Mouse (Mus musculus) limb, embryonic 11.5 days (tissue): ENCODE data around the gene Cpe. TPM values are rescaled to one million over a fixed set of nuclear protein-coding genes. Genes with fewer than 3 reads are reported as not detected.

Source experiments
- ATAC-seq: fragments of 200-750 bp; cut with Nextera tagmentation; 2 replicates; pipeline ENCODE4 v1.8.0; 2017; ENCODE audit warnings: low read depth; ENCODE audit not compliant: insufficient number of reproducible peaks, low FRiP score, low TSS enrichment
- DNase-seq: peaks from one replicate; pipeline ENCODE4 v3.0.0-alpha.2; 2015; ENCODE audit warnings: low spot score
- H3K27ac ChIP-seq: fragments of 300-500 bp; sonication (generic); replicated peaks from 2 replicates; pipeline ENCODE4 v1.5.1; 2014; ENCODE audit warnings: low read depth, mild to moderate bottlenecking, low read length
- H3K27me3 ChIP-seq: fragments of 300-500 bp; sonication (generic); 2 replicates; pipeline ENCODE4 v1.6.1; 2014; ENCODE audit warnings: mild to moderate bottlenecking, low read length, mixed read lengths; ENCODE audit not compliant: control insufficient read depth, insufficient read depth
- H3K36me3 ChIP-seq: fragments of 300-500 bp; sonication (generic); 2 replicates; pipeline ENCODE4 v1.6.1; 2014; ENCODE audit warnings: mild to moderate bottlenecking, low read length, moderate library complexity, mixed read lengths; ENCODE audit not compliant: control insufficient read depth, insufficient read depth
- H3K4me1 ChIP-seq: fragments of 300-500 bp; sonication (generic); 2 replicates; pipeline ENCODE4 v1.6.1; 2014; ENCODE audit warnings: low read length, mixed read lengths; ENCODE audit not compliant: control insufficient read depth, insufficient read depth
- H3K4me2 ChIP-seq: fragments of 300-500 bp; sonication (generic); 2 replicates; pipeline ENCODE4 v1.6.1; 2014; ENCODE audit warnings: low read depth, mild to moderate bottlenecking, moderate library complexity; ENCODE audit not compliant: severe bottlenecking
- H3K4me3 ChIP-seq: fragments of 300-500 bp; sonication (generic); 2 replicates; pipeline ENCODE4 v1.5.1; 2014; ENCODE audit warnings: low read depth, low read length
- H3K9ac ChIP-seq: fragments of 300-500 bp; sonication (generic); 2 replicates; pipeline ENCODE4 v1.6.1; 2014; ENCODE audit warnings: mild to moderate bottlenecking, low read length
- H3K9me3 ChIP-seq: fragments of 300-500 bp; sonication (generic); 2 replicates; pipeline ENCODE4 v1.6.1; 2016; ENCODE audit warnings: low read length; ENCODE audit not compliant: control insufficient read depth
- WGBS: fragments of 180-500 bp; shearing (Covaris S2); extraction: QIAGEN DNeasy Blood & Tissue Kit; methylation state at CpG from one replicate; pipeline ENCODE4 v1.1.7; 2014; 5-methylcytosine and 5-hydroxymethylcytosine counted together
- polyA plus RNA-seq: library from polyadenylated mRNA; unstranded; fragments of >200 nt; fragmentation: Nextera tagmentation; extraction: Ambion mirVana; gene quantifications from 2 replicates; pipeline ENCODE4 v1.2.1, GENCODE M21; 2014

Cpe gene
- polyA plus RNA-seq, 1 experiment from 2014 or later: 124 TPM

DNA sequence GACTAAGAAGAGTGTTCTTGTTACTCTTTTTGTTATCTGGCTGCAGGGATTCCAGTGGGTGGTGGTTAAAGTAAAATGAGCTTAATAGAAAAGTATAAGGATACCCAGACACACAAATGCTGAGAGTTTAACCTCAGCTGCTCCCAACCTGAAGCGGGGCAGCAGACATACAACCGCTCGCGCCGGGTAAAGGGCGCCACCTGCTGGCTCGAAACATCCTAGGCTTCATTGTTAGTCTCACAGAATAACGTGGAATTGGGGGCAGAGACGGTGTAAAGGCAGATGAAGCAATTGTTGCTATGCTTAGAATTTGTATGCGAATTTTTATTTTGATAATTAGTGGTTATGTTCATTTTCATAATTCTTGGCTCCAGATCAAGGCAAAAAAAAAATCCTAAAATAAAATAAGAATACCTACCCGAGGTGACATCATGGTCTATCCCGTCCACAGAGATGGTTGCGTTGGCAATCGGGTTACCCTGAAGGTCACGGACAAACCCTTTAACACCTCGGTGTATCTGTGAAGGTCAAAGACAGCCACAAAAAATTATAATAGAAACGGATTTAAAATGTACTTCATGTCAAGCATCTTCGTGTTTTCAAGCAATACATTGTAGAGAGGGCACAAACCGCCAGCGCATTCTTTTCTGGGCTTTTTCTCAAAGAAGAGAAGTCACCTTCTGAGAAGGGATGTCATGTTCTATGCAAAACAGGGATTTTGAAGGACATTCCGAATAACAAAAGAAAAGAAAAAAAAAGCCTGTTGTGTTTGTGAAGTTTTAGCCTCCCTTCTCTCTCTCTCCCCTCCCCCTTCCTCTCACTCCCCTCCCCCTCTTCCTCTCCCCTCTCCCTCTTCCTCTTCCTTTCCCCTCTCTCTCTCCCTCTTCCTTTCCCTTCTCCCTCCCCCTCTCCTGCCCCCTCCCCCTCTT, 95.5 kb downstream of the Cpe start:
- no peaks in the 10 kb centered on the region for H3K36me3 ChIP-seq
- no peaks in the 10 kb centered on the region for H3K27me3 ChIP-seq
- DNase-seq (peak; percentile 86), ATAC-seq (0 out of 2 replicates have a peak, but pooled peaks have one; percentile 55)
- no peak overlapping the region for H3K27ac ChIP-seq
- H3K4me2 ChIP-seq: no peak overlapping the region
- no peak overlapping the region for H3K9ac ChIP-seq
- no peak overlapping the region for H3K4me3 ChIP-seq
- H3K4me1 ChIP-seq: no peaks in the 10 kb centered on the region; the same call in 1 of the 2 replicates
- 35% methylated on average over 21 of the region's 21 CpGs for WGBS
- no peaks in the 10 kb centered on the region for H3K9me3 ChIP-seq

DNA sequence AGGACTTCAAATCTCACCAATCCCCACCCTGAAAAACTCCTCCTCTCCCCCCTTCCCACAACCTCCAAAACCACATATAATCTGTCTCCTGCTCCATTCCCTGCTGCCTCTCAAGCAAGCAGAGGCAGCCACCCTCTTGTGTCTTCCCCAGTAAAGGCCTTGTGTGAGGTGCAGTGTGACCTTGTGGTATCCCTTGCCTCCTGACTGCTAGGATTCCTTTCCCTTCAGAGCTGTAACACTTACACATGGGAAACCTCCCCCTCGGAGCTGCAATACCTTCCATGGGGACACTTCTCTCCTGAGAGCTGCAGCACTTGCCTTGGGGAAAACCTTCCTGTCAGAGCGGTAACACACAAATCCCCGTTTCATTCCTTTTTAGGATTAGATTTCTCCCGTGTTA, 96.5 kb downstream of the Cpe start:
- no peaks in the 10 kb centered on the region for H3K36me3 ChIP-seq
- no peaks in the 10 kb centered on the region for H3K9me3 ChIP-seq
- ATAC-seq (no peak), DNase-seq (no peak)
- no peaks in the 10 kb centered on the region for H3K27me3 ChIP-seq
- 71% methylated on average over 4 of the region's 4 CpGs for WGBS
- H3K9ac ChIP-seq: no peak overlapping the region
- no peaks in the 10 kb centered on the region; the same call in 1 of the 2 replicates for H3K4me1 ChIP-seq
- H3K27ac ChIP-seq: no peak overlapping the region
- no peak overlapping the region for H3K4me2 ChIP-seq
- no peak overlapping the region for H3K4me3 ChIP-seq

DNA sequence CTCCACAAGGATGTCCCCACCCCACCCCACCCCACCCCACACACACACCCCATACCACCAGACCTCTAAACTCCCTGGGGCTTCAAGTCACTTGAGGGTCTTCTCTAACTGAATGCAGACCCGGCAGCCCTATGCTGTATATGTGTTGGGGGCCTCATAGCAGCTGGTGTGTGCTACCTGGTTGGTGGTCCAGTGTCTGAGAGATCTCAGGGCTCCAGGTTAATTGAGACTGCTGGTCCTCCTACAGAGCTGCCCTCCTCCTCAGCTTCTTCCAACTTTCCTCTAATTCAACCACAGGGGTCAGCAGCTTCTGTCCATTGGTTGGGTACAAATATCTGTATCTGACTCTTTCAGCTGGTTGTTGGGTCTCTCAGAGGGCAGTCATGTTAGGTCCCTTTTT, 102.4 kb downstream of the Cpe start:
- no peak overlapping the region for H3K27ac ChIP-seq
- H3K9ac ChIP-seq: no peak overlapping the region
- H3K4me2 ChIP-seq: no peak overlapping the region
- ATAC-seq (no peak), DNase-seq (no peak)
- H3K27me3 ChIP-seq: no peaks in the 10 kb centered on the region
- WGBS: 78% methylated on average over 1 of the region's 1 CpGs
- no peaks in the 10 kb centered on the region for H3K4me1 ChIP-seq
- no peaks in the 10 kb centered on the region for H3K36me3 ChIP-seq
- no peak overlapping the region for H3K4me3 ChIP-seq
- no peaks in the 10 kb centered on the region for H3K9me3 ChIP-seq

DNA sequence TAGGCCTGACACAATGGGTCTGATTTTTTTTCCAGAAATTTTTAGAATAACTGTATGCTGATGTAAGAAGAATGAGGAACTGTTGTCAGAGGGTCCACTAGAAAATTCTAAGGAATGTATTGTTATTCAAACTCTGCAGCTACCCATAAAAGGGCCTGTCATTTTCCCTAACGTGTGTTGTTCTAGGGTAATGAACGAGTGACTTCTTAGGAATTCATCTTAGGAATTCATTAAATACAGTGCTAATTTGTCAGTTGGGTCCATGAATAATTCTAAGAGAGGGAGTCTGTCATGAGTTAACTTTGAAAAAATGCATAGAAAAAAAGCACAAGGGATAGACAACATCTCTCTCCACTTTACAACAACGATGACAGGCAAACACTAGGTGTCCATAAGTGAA, 110.0 kb downstream of the Cpe start:
- Histone ChIP-seq H3K4me2 (no peak overlapping the region), H3K9ac (no peak overlapping the region), H3K36me3 (no peaks in the 10 kb centered on the region), H3K27ac (no peak overlapping the region), H3K27me3 (no peaks in the 10 kb centered on the region), H3K4me3 (no peak overlapping the region), H3K9me3 (no peaks in the 10 kb centered on the region), H3K4me1 (no peaks in the 10 kb centered on the region)
- ATAC-seq (no peak), DNase-seq (no peak)
- WGBS: 63% methylated on average over 3 of the region's 3 CpGs

DNA sequence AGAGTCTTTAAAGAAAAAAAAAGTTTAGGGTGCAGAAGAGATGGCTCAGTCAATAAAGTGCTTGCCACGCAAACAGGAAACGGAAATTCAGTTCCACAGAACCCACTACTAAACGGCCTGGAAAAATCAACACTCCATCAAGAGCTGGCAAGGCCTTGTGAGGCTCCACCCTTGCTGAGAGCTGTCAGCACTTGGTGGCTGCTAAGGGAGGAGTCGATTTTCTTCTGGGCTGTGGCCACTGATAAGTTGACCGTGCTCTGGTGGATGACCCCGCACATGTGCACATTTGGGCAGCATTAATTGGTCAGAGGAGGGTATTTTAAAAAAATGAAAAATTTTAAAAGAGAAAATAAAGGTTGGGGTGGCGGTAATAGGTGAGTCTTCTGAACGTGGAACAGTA, 114.6 kb downstream of the Cpe start:
- no peak overlapping the region for H3K9ac ChIP-seq
- WGBS: 73% methylated on average over 8 of the region's 8 CpGs
- H3K4me3 ChIP-seq: no peak overlapping the region
- H3K4me1 ChIP-seq: no peaks in the 10 kb centered on the region
- no peak overlapping the region for H3K27ac ChIP-seq
- ATAC-seq (no peak), DNase-seq (no peak)
- H3K36me3 ChIP-seq: no peaks in the 10 kb centered on the region
- H3K9me3 ChIP-seq: no peaks in the 10 kb centered on the region
- H3K4me2 ChIP-seq: no peak overlapping the region
- H3K27me3 ChIP-seq: no peaks in the 10 kb centered on the region

DNA sequence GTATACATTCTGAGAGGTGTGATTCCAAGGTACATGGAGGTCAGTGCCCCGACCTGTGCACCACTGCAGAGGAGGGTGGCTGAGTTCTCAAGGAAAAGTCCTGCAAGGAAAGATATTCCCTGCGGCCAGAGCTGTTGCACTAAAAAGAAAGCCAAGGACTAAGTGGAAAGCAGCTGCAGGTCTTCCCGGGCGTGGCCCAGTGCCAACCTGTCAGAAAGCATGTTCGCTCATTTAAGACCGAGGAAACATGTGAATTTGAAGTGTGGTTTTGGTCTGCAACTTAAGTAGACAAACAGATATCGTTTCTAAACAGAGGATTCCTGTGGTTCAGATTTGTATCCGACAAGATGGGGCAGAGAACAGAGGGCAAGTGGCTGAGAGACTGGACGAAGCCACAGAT, 117.9 kb downstream of the Cpe start:
- Histone ChIP-seq H3K36me3 (no peaks in the 10 kb centered on the region), H3K4me2 (no peak overlapping the region), H3K4me3 (no peak overlapping the region), H3K4me1 (no peaks in the 10 kb centered on the region), H3K27ac (no peak overlapping the region), H3K9ac (no peak overlapping the region), H3K9me3 (no peaks in the 10 kb centered on the region), H3K27me3 (no peaks in the 10 kb centered on the region)
- 93% methylated on average over 9 of the region's 9 CpGs for WGBS
- ATAC-seq (no peak), DNase-seq (no peak)

DNA sequence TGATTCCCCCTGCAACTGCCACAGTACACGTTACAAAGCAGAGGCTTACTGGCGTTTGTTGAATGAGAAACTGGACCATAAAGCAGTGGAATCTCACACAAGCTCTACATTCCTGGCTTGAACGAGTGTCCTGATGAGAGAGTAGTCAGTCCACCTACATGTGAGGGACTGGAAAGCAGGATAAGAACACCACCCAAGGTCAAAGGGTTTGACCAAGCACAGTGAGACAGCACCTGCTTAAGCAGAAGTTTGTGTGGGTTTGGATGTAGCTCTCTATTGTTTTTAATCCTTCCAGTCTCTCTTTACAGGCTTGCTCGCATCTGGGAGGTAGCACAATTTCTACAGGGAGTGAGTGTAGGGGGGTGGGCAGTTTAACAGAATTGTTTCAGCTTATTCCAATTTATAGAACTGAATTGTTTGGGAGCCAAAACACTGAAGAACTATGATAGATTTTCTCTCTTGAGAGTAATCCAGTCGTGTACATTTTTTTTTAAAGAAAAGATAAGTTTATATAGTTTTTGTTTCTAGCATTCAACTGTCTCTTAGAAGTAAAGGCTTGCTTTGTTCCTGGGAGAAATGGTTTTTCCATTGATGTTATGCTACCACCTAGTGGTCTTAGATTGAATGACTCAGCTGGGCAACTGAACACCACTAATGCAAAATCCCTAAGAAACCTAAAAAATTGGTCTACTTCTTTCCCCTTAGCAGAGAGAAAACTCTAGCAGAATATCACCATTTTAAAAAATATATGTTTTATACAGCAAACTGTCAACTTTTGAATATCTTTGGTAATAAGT, 144.6 kb downstream of the Cpe start:
- H3K4me1 ChIP-seq: no peaks in the 10 kb centered on the region
- no peaks in the 10 kb centered on the region for H3K27me3 ChIP-seq
- DNase-seq (no peak), ATAC-seq (peak; percentile 61; the same call in 1 of the 2 replicates)
- H3K9me3 ChIP-seq: no peaks in the 10 kb centered on the region
- H3K9ac ChIP-seq: no peak overlapping the region
- H3K36me3 ChIP-seq: no peaks in the 10 kb centered on the region
- no peak overlapping the region for H3K27ac ChIP-seq
- no peak overlapping the region for H3K4me2 ChIP-seq
- no peak overlapping the region for H3K4me3 ChIP-seq
- 35% methylated on average over 5 of the region's 5 CpGs for WGBS

DNA sequence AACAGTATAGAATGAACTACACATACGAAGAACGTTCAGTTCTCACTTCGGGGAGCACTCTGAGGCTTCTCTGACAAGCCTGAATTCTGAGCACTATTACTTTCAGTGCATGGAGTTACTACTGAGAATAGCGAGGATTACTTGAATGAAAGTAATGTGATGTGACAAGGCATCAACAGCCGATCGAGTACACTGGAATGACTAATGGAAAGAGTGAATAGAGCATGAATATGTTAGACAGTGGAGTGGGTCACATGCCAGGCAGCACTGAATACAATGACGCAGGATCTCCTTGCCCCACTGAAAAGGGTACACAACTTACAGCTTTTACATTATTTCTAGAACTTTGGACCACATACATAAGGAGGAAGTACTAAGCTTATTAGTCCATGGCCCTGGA, 149.4 kb downstream of the Cpe start:
- DNase-seq (no peak), ATAC-seq (no peak)
- H3K27me3 ChIP-seq: no peaks in the 10 kb centered on the region
- H3K4me1 ChIP-seq: no peaks in the 10 kb centered on the region
- no peak overlapping the region for H3K9ac ChIP-seq
- no peak overlapping the region for H3K4me3 ChIP-seq
- 92% methylated on average over 7 of the region's 7 CpGs for WGBS
- H3K9me3 ChIP-seq: no peaks in the 10 kb centered on the region
- no peak overlapping the region for H3K27ac ChIP-seq
- no peaks in the 10 kb centered on the region for H3K36me3 ChIP-seq
- H3K4me2 ChIP-seq: no peak overlapping the region
